Mouse (Mus musculus) limb, embryonic 14.5 days (tissue): ENCODE results near the gene Gm49383. TPM values are rescaled to one million over a fixed set of nuclear protein-coding genes. Genes with fewer than 3 reads are reported as not detected.

Source experiments
- ATAC-seq: fragments of 200-750 bp; cut with Nextera tagmentation; 2 replicates; pipeline ENCODE4 v1.8.0; 2017; ENCODE audit warnings: low read depth, moderate number of reproducible peaks, moderate TSS enrichment; ENCODE audit not compliant: low FRiP score
- DNase-seq: peaks from one replicate; pipeline ENCODE4 v3.0.0-alpha.2; 2015; ENCODE audit warnings: low spot score
- H3K27ac ChIP-seq: fragments of 300-500 bp; sonication (generic); replicated peaks from 2 replicates; pipeline ENCODE4 v1.5.1; 2014; ENCODE audit warnings: low read depth, mild to moderate bottlenecking, low read length, moderate library complexity, mixed read lengths
- H3K27me3 ChIP-seq: fragments of 300-500 bp; sonication (generic); 2 replicates; pipeline ENCODE4 v1.6.1; 2014; ENCODE audit warnings: low read length, mixed read lengths; ENCODE audit not compliant: control insufficient read depth, insufficient read depth
- H3K36me3 ChIP-seq: fragments of 300-500 bp; sonication (generic); 2 replicates; pipeline ENCODE4 v1.6.1; 2014; ENCODE audit warnings: mild to moderate bottlenecking, low read length, moderate library complexity, mixed read lengths; ENCODE audit not compliant: control insufficient read depth, insufficient read depth
- H3K4me1 ChIP-seq: fragments of 300-500 bp; sonication (generic); 2 replicates; pipeline ENCODE4 v1.6.1; 2014; ENCODE audit warnings: antibody characterized with exemption, low read length, mixed read lengths; ENCODE audit not compliant: control insufficient read depth, insufficient read depth
- H3K4me2 ChIP-seq: fragments of 300-500 bp; sonication (generic); replicated peaks from 2 replicates; pipeline ENCODE4 v1.6.1; 2014; ENCODE audit warnings: low read depth, mild to moderate bottlenecking, low read length, moderate library complexity; ENCODE audit not compliant: severe bottlenecking
- H3K4me3 ChIP-seq: fragments of 300-500 bp; sonication (generic); replicated peaks from 2 replicates; pipeline ENCODE4 v1.5.1; 2014; ENCODE audit warnings: low read length
- H3K9ac ChIP-seq: fragments of 300-500 bp; sonication (generic); 2 replicates; pipeline ENCODE4 v1.6.1; 2014; ENCODE audit warnings: mild to moderate bottlenecking, low read depth, low read length, moderate library complexity; ENCODE audit not compliant: severe bottlenecking
- H3K9me3 ChIP-seq: fragments of 300-500 bp; sonication (generic); 2 replicates; pipeline ENCODE4 v1.6.1; 2016; ENCODE audit warnings: low read length; ENCODE audit not compliant: control insufficient read depth
- POLR2A ChIP-seq: fragments of 200-500 bp; IDR thresholded peaks from 2 replicates; pipeline ENCODE4 v1.8.0; 2012; ENCODE audit warnings: inconsistent platforms, mild to moderate bottlenecking, moderate library complexity, borderline replicate concordance; ENCODE audit not compliant: insufficient read depth, insufficient read length; ENCODE audit errors: extremely low read depth
- WGBS: fragments of 180-500 bp; shearing (Covaris S2); extraction: QIAGEN DNeasy Blood & Tissue Kit; methylation state at CpG from one replicate; pipeline ENCODE4 v1.1.7; 2014; 5-methylcytosine and 5-hydroxymethylcytosine counted together
- microRNA-seq: library from miRNA; unstranded; fragments of <30 nt; microRNA quantifications from one replicate; pipeline ENCODE4, GENCODE M21; 2016
- polyA plus RNA-seq, 2 experiments: library from polyadenylated mRNA; depleted of rRNA in 1 of 2; stranded (reverse) in 1 of 2; unstranded in 1 of 2; fragments of >200 nt; fragmentation: Nextera tagmentation in 1 of 2; extraction: Ambion mirVana in 1 of 2; gene quantifications; 2 replicates each; pipeline versions ENCODE4 v1.2.1 to v1.2.3; 2012 to 2014

Gene Gm49383
- polyA plus RNA-seq, 2 experiments = 7.6 to 21.8 TPM

DNA sequence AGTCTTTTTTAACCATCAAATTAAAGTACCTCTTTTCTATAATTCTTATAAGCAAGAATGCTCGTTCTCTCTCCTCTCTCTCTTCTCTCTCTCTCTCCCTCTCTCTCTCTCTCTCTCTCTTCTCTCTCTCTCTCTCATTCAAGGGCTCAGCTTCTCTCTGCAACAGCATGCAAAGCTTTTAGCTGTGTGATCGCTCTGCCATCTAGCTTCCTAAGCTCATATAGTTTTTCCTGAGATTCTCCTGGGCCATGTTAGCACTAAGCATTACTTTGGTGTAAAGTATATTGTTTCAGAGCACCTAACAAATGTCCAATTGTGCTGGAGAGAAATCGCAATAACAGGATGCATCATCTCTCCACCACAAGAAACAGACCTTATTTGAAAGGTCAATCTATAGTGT is 57.7 kb downstream of the Gm49383 start:
- H3K4me3 ChIP-seq = no peak overlapping the region
- no peak for DNase-seq
- no peaks in the 10 kb centered on the region for H3K27me3 ChIP-seq
- H3K36me3 ChIP-seq = no peaks in the 10 kb centered on the region
- no peak for ATAC-seq
- 83% methylated on average over 3 of the region's 3 CpGs for whole genome bisulfite sequencing
- H3K4me1 ChIP-seq = no peaks in the 10 kb centered on the region
- H3K9me3 ChIP-seq = no peaks in the 10 kb centered on the region
- H3K27ac ChIP-seq = no peak overlapping the region
- H3K4me2 ChIP-seq = no peak overlapping the region
- no peak overlapping the region for H3K9ac ChIP-seq
- TF ChIP-seq POLR2A = no peak

Small RNA genes lying within 50 kb of the gene (microRNA-seq; reads per million reads assigned to microRNA genes)
- not detected for gene Gm47287
- 0.69 reads per million for gene Gm47295

Other genes with a start within 250 kb of the Gm49383 start
- gene Rps29, start 37.9 kb downstream of the Gm49383 start, polyA plus RNA-seq (2012; rRNA removed) = 2,273 and 3,523 TPM in 2 replicates
- 1,759 and 1,849 TPM in 2 replicates for gene Rps29, start 37.9 kb downstream of the Gm49383 start, polyA plus RNA-seq (2014; fragmentation: Nextera tagmentation; extraction: Ambion mirVana)
- 11.8 and 14.1 TPM in 2 replicates for gene Lrr1, start 28.3 kb downstream of the Gm49383 start, polyA plus RNA-seq (2012; rRNA removed)
- gene Lrr1, start 28.3 kb downstream of the Gm49383 start, polyA plus RNA-seq (2014; fragmentation: Nextera tagmentation; extraction: Ambion mirVana) = 17.4 and 19.8 TPM in 2 replicates
- gene Rpl36al, start 13.0 kb downstream of the Gm49383 start, polyA plus RNA-seq (2012; rRNA removed) = 316 and 600 TPM in 2 replicates
- gene Rpl36al, start 13.0 kb downstream of the Gm49383 start, polyA plus RNA-seq (2014; fragmentation: Nextera tagmentation; extraction: Ambion mirVana) = 586 and 646 TPM in 2 replicates
- gene Mgat2, start 12.9 kb downstream of the Gm49383 start, polyA plus RNA-seq (2012; rRNA removed) = 30.1 and 31.0 TPM in 2 replicates
- gene Mgat2, start 12.9 kb downstream of the Gm49383 start, polyA plus RNA-seq (2014; fragmentation: Nextera tagmentation; extraction: Ambion mirVana) = 59.1 and 60.8 TPM in 2 replicates
- gene Dnaaf2, start 1.3 kb upstream of the Gm49383 start, polyA plus RNA-seq (2012; rRNA removed) = 5.3 and 5.6 TPM in 2 replicates
- 5.9 and 6.7 TPM in 2 replicates for gene Dnaaf2, start 1.3 kb upstream of the Gm49383 start, polyA plus RNA-seq (2014; fragmentation: Nextera tagmentation; extraction: Ambion mirVana)
- 3.7 and 10.0 TPM in 2 replicates for gene Gm49384, start 7.2 kb upstream of the Gm49383 start, polyA plus RNA-seq (2012; rRNA removed)
- gene Gm49384, start 7.2 kb upstream of the Gm49383 start, polyA plus RNA-seq (2014; fragmentation: Nextera tagmentation; extraction: Ambion mirVana) = 18.8 and 19.3 TPM in 2 replicates
- gene Pole2, start 31.1 kb upstream of the Gm49383 start, polyA plus RNA-seq (2012; rRNA removed) = 35.7 and 37.1 TPM in 2 replicates
- 26.3 and 27.4 TPM in 2 replicates for gene Pole2, start 31.1 kb upstream of the Gm49383 start, polyA plus RNA-seq (2014; fragmentation: Nextera tagmentation; extraction: Ambion mirVana)
- gene Klhdc1, start 44.1 kb upstream of the Gm49383 start, polyA plus RNA-seq (2012; rRNA removed) = 2.8 and 4.1 TPM in 2 replicates
- gene Klhdc1, start 44.1 kb upstream of the Gm49383 start, polyA plus RNA-seq (2014; fragmentation: Nextera tagmentation; extraction: Ambion mirVana) = 9.1 and 9.5 TPM in 2 replicates
- 96.0 and 109 TPM in 2 replicates for gene Klhdc2, start 99.6 kb upstream of the Gm49383 start, polyA plus RNA-seq (2012; rRNA removed)
- 124 and 140 TPM in 2 replicates for gene Klhdc2, start 99.6 kb upstream of the Gm49383 start, polyA plus RNA-seq (2014; fragmentation: Nextera tagmentation; extraction: Ambion mirVana)
- gene Nemf, start 160.1 kb upstream of the Gm49383 start, polyA plus RNA-seq (2012; rRNA removed) = 31.2 and 37.8 TPM in 2 replicates
- 78.6 and 83.0 TPM in 2 replicates for gene Nemf, start 160.1 kb upstream of the Gm49383 start, polyA plus RNA-seq (2014; fragmentation: Nextera tagmentation; extraction: Ambion mirVana)
- gene Arf6, start 175.0 kb upstream of the Gm49383 start, polyA plus RNA-seq (2012; rRNA removed) = 106 and 118 TPM in 2 replicates
- gene Arf6, start 175.0 kb upstream of the Gm49383 start, polyA plus RNA-seq (2014; fragmentation: Nextera tagmentation; extraction: Ambion mirVana) = 81.4 and 82.2 TPM in 2 replicates
- gene Gm9887, start 175.4 kb upstream of the Gm49383 start, polyA plus RNA-seq (2012; rRNA removed) = 0.53 and 0.58 TPM in 2 replicates
- gene Gm9887, start 175.4 kb upstream of the Gm49383 start, polyA plus RNA-seq (2014; fragmentation: Nextera tagmentation; extraction: Ambion mirVana) = 1.4 and 1.8 TPM in 2 replicates